Mouse (Mus musculus): ENCODE data around the gene Fxn. TPM values are rescaled to one million over a fixed set of nuclear protein-coding genes. Genes with fewer than 3 reads are reported as not detected.

Fxn gene
- polyA plus RNA-seq, 1 experiment: 17.6 TPM

DNA sequence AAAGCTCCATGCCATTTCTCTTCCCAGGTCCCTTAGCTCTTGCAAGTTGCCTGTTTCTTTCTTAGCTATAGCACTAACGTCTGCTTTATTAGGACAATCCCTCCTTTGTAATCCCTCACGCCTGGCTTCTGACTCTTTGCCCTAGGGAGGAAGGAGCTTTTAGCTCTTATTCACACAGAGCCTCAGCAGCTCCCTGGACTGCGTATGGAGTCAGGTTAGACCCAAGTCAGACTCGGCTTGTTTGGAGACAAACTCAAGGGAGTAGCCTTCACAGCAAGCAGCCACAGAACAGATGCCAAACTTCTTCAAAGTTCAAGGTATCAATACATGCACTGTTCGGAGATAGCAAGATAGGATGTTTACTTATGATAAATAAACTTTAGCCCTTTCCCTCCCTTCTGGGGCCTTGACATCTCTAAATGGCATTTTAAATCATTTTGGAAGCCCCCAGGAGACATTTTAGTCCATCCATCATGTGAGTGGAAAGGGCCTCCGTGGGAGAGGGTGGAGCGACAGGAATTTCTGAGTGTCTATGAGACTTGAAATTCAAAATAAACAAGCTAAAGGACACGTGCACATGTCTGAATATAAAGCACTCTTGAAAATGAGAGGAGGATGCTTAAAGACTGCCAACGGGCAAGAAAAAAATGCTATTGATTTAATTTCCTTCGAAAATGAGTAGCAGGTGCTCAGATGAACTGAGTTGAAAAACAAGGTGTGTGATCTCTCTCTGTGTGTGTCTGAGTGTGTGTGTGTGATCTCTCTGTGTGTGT lies 43.6 kb upstream of the Fxn start:
- no peak overlapping the region for H3ac ChIP-seq (ENCODE audit: control insufficient read depth, insufficient read length)
- no peaks in the 10 kb centered on the region for H3K36me3 ChIP-seq (ENCODE audit: control insufficient read depth, insufficient read depth)
- TF ChIP-seq MAX (IDR thresholded peaks at IDR 0.05; ENCODE audit: low read depth) (no peak), MYOD1 (IDR thresholded peaks at IDR 0.05; ENCODE audit: control insufficient read depth in 1 of 3, insufficient read length in 2 of 3, low read depth in 2 of 3) (no peak), CEBPB (IDR thresholded peaks at IDR 0.05; ENCODE audit: insufficient read depth, poor library complexity, severe bottlenecking) (no peak), USF1 (IDR thresholded peaks at IDR 0.05; ENCODE audit: low read depth) (no peak), SRF (IDR thresholded peaks at IDR 0.05; ENCODE audit: control insufficient read depth, insufficient read length, low read depth) (no peak), MYOG (IDR thresholded peaks at IDR 0.05; ENCODE audit: control insufficient read depth in 1 of 3, insufficient read depth in 1 of 3, insufficient read length in 2 of 3, low read depth in 2 of 3) (no peak), REST (IDR thresholded peaks at IDR 0.05; ENCODE audit: insufficient read depth, insufficient read length) (no peak), POLR2AphosphoS2 (IDR thresholded peaks at IDR 0.05; ENCODE audit: insufficient read length, low read depth) (no peak), E2F4 (IDR thresholded peaks at IDR 0.05; ENCODE audit: insufficient read depth) (no peak)
- no peaks in the 10 kb centered on the region for H3K27me3 ChIP-seq (ENCODE audit: control insufficient read depth, insufficient read depth, insufficient read length)
- no peak overlapping the region for H3K4me3 ChIP-seq
- H3K4me2 ChIP-seq (ENCODE audit: low read depth): no peak overlapping the region
- H3K79me2 ChIP-seq (ENCODE audit: control insufficient read depth, insufficient read depth): no peaks in the 10 kb centered on the region

DNA sequence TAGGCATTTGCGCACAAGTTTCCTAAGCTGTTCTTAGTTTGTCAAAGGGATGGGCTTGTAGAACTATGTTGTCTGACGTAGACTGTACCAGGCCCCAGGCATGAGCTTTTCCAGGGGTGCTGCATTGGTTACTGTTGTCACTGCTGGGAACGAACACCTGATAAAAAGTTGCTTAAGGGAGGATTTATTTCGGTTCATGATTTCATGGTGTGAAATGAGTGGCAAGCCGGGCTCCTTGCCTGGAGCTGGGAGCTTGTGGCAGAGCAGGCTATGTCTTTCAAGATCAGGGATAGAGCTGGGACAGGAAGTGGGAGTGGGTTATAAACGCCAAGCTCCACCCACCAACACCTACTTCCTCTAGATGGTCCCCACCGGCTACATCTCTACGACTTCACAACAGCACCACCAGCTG lies 41.5 kb upstream of the Fxn start:
- no peaks in the 10 kb centered on the region for H3K27me3 ChIP-seq (ENCODE audit: control insufficient read depth, insufficient read depth, insufficient read length)
- H3K79me2 ChIP-seq (ENCODE audit: control insufficient read depth, insufficient read depth): no peaks in the 10 kb centered on the region
- TF ChIP-seq POLR2A (IDR thresholded peaks at IDR 0.05; ENCODE audit: insufficient read length, low read depth) (no peak), TCF12 (IDR thresholded peaks at IDR 0.05; ENCODE audit: insufficient read depth, poor library complexity, severe bottlenecking) (no peak), REST (IDR thresholded peaks at IDR 0.05; ENCODE audit: insufficient read depth, insufficient read length) (no peak), MYOD1 (IDR thresholded peaks at IDR 0.05; ENCODE audit: control insufficient read depth in 1 of 3, insufficient read length in 2 of 3, low read depth in 2 of 3) (no peak), CEBPB (IDR thresholded peaks at IDR 0.05; ENCODE audit: insufficient read depth, poor library complexity, severe bottlenecking) (no peak)
- H3K4me3 ChIP-seq: no peak overlapping the region
- no peak overlapping the region for H3ac ChIP-seq (ENCODE audit: control insufficient read depth, insufficient read length)
- H3K4me2 ChIP-seq (ENCODE audit: low read depth): no peak overlapping the region
- H3K36me3 ChIP-seq (ENCODE audit: control insufficient read depth, insufficient read depth): no peaks in the 10 kb centered on the region

DNA sequence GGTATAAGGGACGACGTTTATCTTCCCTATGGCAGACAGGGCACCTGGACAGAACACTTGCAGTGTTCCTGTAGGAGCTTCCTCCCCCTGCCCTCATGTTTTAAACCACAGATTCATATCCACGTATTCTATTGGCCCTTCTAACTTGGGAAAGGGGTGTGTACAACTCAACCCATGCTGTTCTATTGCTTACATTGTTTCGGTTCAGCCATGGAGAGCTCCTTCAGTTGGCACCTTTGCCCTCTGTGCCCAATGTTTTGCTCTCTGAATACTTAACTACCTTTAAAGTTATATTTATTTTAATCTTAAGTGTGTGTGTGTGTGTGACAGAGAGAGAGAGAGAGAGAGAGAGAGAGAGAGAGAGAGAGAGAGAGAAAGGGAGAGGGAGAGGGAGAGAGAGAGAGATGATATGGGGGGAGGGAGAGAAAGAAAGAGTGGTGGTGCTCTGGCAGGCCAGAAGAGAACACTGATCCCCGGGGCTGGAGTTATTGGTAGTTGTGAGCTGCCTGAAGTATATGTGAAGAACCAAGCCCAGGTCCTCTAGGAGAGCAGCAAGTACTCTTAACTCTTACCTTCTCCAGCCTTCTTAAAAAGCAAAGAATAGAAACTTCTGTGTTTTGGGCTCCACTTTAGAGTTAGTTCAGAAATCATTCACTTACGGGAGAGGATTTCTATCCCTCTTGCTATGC lies 41.0 kb upstream of the Fxn start:
- H3K4me3 ChIP-seq: no peak overlapping the region
- no peak overlapping the region for H3ac ChIP-seq (ENCODE audit: control insufficient read depth, insufficient read length)
- TF ChIP-seq USF1 (IDR thresholded peaks at IDR 0.05; ENCODE audit: low read depth) (no peak), TCF3 (IDR thresholded peaks at IDR 0.05; ENCODE audit: insufficient read length, low read depth) (no peak), SRF (IDR thresholded peaks at IDR 0.05; ENCODE audit: control insufficient read depth, insufficient read length, low read depth) (no peak), MYOD1 (IDR thresholded peaks at IDR 0.05; ENCODE audit: control insufficient read depth in 1 of 3, insufficient read length in 2 of 3, low read depth in 2 of 3) (no peak), POLR2A (IDR thresholded peaks at IDR 0.05; ENCODE audit: insufficient read length, low read depth) (no peak), MAX (IDR thresholded peaks at IDR 0.05; ENCODE audit: low read depth) (no peak), POLR2AphosphoS2 (IDR thresholded peaks at IDR 0.05; ENCODE audit: insufficient read length, low read depth) (no peak), E2F4 (IDR thresholded peaks at IDR 0.05; ENCODE audit: insufficient read depth) (no peak), MYOG (IDR thresholded peaks at IDR 0.05; ENCODE audit: control insufficient read depth in 1 of 3, insufficient read depth in 1 of 3, insufficient read length in 2 of 3, low read depth in 2 of 3) (no peak), TCF12 (IDR thresholded peaks at IDR 0.05; ENCODE audit: insufficient read depth, poor library complexity, severe bottlenecking) (no peak), CEBPB (IDR thresholded peaks at IDR 0.05; ENCODE audit: insufficient read depth, poor library complexity, severe bottlenecking) (no peak), REST (IDR thresholded peaks at IDR 0.05; ENCODE audit: insufficient read depth, insufficient read length) (no peak)
- no peak overlapping the region for H3K4me2 ChIP-seq (ENCODE audit: low read depth)
- no peaks in the 10 kb centered on the region for H3K36me3 ChIP-seq (ENCODE audit: control insufficient read depth, insufficient read depth)
- no peaks in the 10 kb centered on the region for H3K27me3 ChIP-seq (ENCODE audit: control insufficient read depth, insufficient read depth, insufficient read length)
- H3K79me2 ChIP-seq (ENCODE audit: control insufficient read depth, insufficient read depth): no peaks in the 10 kb centered on the region

DNA sequence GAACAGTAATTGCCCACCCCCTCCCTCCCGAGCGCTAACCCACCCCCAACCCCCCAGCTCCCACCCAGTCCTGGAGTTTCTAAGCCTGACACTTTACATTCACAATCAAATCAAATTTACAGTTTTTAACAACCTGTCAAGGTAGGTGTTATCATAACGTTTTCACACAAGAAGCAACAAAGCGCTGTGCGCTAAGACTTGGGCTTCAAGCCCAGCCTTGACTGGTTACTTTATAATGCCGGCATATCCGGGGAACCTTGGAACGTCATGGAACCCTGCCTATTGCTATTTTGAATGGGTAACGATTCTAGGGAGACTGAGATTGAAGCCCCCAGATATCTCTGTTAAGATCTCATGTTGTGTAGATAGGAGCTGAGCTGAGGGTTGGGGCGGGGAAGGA lies 37.8 kb upstream of the Fxn start:
- no peak overlapping the region for H3K4me2 ChIP-seq (ENCODE audit: low read depth)
- no peaks in the 10 kb centered on the region for H3K36me3 ChIP-seq (ENCODE audit: control insufficient read depth, insufficient read depth)
- no peaks in the 10 kb centered on the region for H3K27me3 ChIP-seq (ENCODE audit: control insufficient read depth, insufficient read depth, insufficient read length)
- no peaks in the 10 kb centered on the region for H3K79me2 ChIP-seq (ENCODE audit: control insufficient read depth, insufficient read depth)
- TF ChIP-seq MYOD1 (IDR thresholded peaks at IDR 0.05; ENCODE audit: control insufficient read depth in 1 of 3, insufficient read length in 2 of 3, low read depth in 2 of 3): no peak
- TF ChIP-seq MYOG (IDR thresholded peaks at IDR 0.05; ENCODE audit: control insufficient read depth in 1 of 3, insufficient read depth in 1 of 3, insufficient read length in 2 of 3, low read depth in 2 of 3): no peak
- H3K4me3 ChIP-seq: no peak overlapping the region
- no peak overlapping the region for H3ac ChIP-seq (ENCODE audit: control insufficient read depth, insufficient read length)

DNA sequence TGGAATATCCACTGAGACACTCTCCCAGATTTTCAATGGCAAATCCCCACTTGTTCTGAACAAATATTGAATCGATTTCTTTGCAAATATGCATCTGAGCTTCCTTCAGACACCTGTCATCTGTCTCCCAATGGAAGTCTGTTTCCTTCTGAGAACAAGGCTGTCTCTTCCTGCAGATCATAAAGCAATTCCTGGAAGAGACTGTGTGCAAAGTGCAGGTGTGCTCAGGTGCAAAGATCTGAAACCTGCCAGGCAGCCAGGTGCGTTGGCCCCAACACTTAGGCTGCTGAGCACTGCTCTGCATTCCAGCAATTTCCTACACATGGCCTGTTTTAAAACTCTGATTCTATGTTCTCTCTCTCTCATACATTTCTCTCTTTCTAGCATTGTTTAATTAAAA lies 37.3 kb upstream of the Fxn start:
- H3K36me3 ChIP-seq (ENCODE audit: control insufficient read depth, insufficient read depth): no peaks in the 10 kb centered on the region
- TF ChIP-seq E2F4 (IDR thresholded peaks at IDR 0.05; ENCODE audit: insufficient read depth) (no peak), POLR2A (IDR thresholded peaks at IDR 0.05; ENCODE audit: insufficient read length, low read depth) (no peak), MAX (IDR thresholded peaks at IDR 0.05; ENCODE audit: low read depth) (no peak), MYOG (IDR thresholded peaks at IDR 0.05; ENCODE audit: control insufficient read depth in 1 of 3, insufficient read depth in 1 of 3, insufficient read length in 2 of 3, low read depth in 2 of 3) (no peak), TCF3 (IDR thresholded peaks at IDR 0.05; ENCODE audit: insufficient read length, low read depth) (no peak), TCF12 (IDR thresholded peaks at IDR 0.05; ENCODE audit: insufficient read depth, poor library complexity, severe bottlenecking) (no peak), MYOD1 (IDR thresholded peaks at IDR 0.05; ENCODE audit: control insufficient read depth in 1 of 3, insufficient read length in 2 of 3, low read depth in 2 of 3) (no peak), REST (IDR thresholded peaks at IDR 0.05; ENCODE audit: insufficient read depth, insufficient read length) (no peak), CEBPB (IDR thresholded peaks at IDR 0.05; ENCODE audit: insufficient read depth, poor library complexity, severe bottlenecking) (no peak), POLR2AphosphoS2 (IDR thresholded peaks at IDR 0.05; ENCODE audit: insufficient read length, low read depth) (no peak), SRF (IDR thresholded peaks at IDR 0.05; ENCODE audit: control insufficient read depth, insufficient read length, low read depth) (no peak)
- no peak overlapping the region for H3K4me3 ChIP-seq
- H3K4me2 ChIP-seq (ENCODE audit: low read depth): no peak overlapping the region
- no peaks in the 10 kb centered on the region for H3K79me2 ChIP-seq (ENCODE audit: control insufficient read depth, insufficient read depth)
- no peak overlapping the region for H3ac ChIP-seq (ENCODE audit: control insufficient read depth, insufficient read length)
- no peaks in the 10 kb centered on the region for H3K27me3 ChIP-seq (ENCODE audit: control insufficient read depth, insufficient read depth, insufficient read length)
